Mouse (Mus musculus) ES-E14 (cell line): ENCODE measurements around the gene Clca3a1.

Source experiments
- CHD2 ChIP-seq: IDR thresholded peaks from 2 replicates; pipeline ENCODE4 v1.6.1; 2014; ENCODE audit warnings: mild to moderate bottlenecking, low read depth, low read length, inconsistent platforms
- HCFC1 ChIP-seq: IDR thresholded peaks from 2 replicates; pipeline ENCODE4 v1.6.1; 2012; ENCODE audit warnings: low read length, inconsistent platforms, borderline replicate concordance; ENCODE audit not compliant: insufficient read depth
- MAFK ChIP-seq: IDR thresholded peaks from 2 replicates; pipeline ENCODE4 v1.6.1; 2014; ENCODE audit warnings: mild to moderate bottlenecking, low read depth, low read length, inconsistent platforms; ENCODE audit not compliant: insufficient read depth
- ZC3H11A ChIP-seq: IDR thresholded peaks from 2 replicates; pipeline ENCODE4 v1.6.1; 2012; ENCODE audit warnings: low read depth, mild to moderate bottlenecking, inconsistent platforms, low read length, borderline replicate concordance
- ZNF384 ChIP-seq: IDR thresholded peaks from 2 replicates; pipeline ENCODE4 v1.6.1; 2012; ENCODE audit warnings: low read depth, low read length, inconsistent platforms

GRCm38 (mm10) chr3:144697942-144698341 is 62.8 kb downstream of the Clca3a1 start:
- TF ChIP-seq HCFC1, result no peak
- no peak for TF ChIP-seq MAFK
- TF ChIP-seq ZC3H11A, result no peak
- no peak for TF ChIP-seq ZNF384
- no peak for TF ChIP-seq CHD2
